Mouse (Mus musculus) telencephalon, adult 2 months (tissue): ENCODE data around the gene Rabl3.
A peak's percentile ranks its signal among the peaks of the same experiment; 100 is the strongest.

Experiments
- DNase-seq: peaks from one replicate; pipeline ENCODE4 v3.0.0-alpha.2; 2011; ENCODE audit warnings: low read depth, low spot score

The Rabl3 gene

GRCm38 (mm10) chr16:37546312-37546711 is 6.6 kb downstream of the Rabl3 start:
- no peak for DNase-seq

DNA sequence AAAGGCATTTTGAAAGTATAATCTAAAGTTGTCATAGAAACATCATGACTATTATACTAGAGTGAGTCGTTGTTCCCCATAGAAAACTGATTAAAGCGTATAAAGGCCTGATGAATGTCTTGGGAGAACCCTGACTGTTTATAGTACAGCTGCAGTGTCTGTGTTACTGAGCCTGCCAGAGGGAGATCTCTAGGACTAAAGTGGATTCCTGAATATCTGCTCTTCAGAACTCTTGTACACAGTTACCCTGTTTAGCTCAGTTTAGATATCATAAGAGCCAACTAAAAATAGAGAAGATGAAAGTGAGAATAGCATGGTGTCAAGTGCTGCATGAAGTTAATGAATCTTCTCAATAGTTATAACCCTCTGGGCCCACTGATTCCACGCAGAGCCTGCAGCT is 10.6 kb downstream of the Rabl3 start:
- DNase-seq, result no peak

DNA sequence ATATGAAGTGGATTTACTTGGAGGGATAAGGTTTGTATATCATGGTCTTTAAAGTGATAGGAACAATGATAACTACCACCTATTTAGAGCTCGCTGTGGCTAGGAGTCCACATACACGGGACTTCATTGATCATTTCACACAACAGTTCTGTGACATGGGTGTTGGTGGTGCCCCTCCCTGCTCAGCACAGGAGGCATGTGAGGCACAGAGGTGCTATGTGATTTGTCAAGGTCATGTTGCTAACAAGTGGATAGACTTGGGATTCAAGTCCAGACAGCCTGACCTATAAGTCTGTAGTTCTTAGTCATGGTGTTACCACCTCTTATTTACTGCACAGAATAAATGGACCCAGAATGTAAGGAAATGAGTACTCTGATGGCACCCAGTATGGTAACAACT is 11.3 kb downstream of the Rabl3 start:
- no peak for DNase-seq

DNA sequence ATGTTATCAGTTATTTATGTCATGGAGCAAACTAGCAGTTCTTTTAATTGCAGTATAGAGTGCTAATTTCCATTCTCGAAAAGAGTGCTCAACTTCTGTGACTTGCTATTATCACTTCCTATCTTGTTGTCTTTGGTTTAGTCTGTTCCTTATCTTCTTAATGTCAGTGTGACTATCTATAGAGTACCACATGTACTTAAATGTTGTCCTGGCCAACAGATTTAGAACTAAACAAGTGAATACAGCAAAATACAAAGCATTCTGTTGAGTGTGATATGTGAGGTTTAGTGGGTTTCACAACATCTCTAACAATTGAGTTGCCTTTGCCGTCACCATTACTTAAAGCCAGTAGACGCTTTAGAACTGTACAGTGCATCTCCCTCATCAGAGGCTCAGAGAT is 13.1 kb downstream of the Rabl3 start:
- no peak for DNase-seq

DNA sequence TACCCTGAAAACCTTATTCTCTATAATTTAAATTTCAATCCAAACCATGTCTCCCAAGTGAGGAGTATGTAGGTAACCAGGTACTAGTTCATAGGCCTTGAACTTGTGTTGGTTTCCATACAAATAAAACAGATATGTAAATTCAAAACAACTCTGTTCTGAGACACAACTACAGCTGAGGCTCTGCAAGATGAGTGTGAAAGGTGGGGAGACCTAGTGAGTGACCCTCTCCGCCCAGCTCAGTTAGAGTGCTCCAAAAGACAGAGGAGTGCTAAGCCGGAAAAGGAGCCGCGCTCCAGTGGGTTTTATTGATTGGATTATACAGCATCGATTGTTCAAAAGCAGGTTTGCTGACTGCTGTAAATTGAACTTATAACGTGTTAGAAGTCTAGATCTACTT is 22.7 kb downstream of the Rabl3 start:
- no peak for DNase-seq

- DNase-seq, result no peak
Observed at GRCm38 (mm10) chr16:37562961-37563360, 23.3 kb downstream of the Rabl3 start.

- no peak for DNase-seq
Observed at GRCm38 (mm10) chr16:37565117-37565516, 25.4 kb downstream of the Rabl3 start.

- DNase-seq, result no peak
Observed at GRCm38 (mm10) chr16:37566107-37566506, 26.4 kb downstream of the Rabl3 start.

DNA sequence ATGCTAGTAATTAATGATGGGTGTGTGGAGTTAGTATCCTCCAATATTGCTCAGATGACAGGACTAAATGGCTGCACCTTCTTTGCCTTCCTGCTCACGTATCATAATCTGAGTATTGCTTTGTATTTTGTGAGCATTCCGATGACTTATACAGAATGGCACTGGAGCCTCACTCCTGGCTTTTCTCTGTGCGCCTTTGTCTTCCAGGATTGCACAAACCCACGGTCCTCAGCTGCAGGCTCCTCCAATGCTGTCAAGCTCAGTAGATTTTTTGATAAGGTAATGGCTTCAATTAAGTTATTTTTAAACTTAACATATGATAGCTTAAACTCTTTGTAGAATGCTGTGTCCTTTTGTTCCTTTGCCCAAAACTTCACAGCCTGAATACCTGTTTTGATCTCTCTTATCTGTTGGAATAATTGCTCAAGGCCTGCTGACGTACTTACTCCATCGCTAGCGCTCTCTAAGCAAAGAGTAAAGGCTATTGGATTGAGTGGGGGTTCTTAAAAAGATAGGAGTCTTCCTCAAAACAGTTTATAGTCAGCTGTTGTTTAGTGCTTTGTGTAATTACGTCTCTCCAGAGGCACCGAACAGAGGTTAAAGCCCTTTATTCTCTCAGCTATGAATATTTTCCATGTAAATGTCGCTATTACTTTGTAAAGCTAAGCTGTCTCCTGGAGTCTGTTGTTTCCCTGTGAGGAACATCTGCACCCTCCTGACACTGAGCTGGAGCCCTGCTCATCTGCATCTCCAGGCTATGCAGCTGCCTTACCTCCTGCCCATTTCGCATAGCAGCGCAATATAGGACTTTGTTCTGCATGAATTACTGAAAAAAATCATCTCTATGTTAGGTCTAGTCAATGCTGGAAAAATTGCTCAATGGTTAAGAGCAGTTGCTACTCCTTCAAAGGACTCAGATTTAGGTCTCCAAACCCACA is 27.7 kb downstream of the Rabl3 start:
- DNase-seq, result no peak

GRCm38 (mm10) chr16:37571554-37571953 is 31.9 kb downstream of the Rabl3 start:
- no peak for DNase-seq

DNA sequence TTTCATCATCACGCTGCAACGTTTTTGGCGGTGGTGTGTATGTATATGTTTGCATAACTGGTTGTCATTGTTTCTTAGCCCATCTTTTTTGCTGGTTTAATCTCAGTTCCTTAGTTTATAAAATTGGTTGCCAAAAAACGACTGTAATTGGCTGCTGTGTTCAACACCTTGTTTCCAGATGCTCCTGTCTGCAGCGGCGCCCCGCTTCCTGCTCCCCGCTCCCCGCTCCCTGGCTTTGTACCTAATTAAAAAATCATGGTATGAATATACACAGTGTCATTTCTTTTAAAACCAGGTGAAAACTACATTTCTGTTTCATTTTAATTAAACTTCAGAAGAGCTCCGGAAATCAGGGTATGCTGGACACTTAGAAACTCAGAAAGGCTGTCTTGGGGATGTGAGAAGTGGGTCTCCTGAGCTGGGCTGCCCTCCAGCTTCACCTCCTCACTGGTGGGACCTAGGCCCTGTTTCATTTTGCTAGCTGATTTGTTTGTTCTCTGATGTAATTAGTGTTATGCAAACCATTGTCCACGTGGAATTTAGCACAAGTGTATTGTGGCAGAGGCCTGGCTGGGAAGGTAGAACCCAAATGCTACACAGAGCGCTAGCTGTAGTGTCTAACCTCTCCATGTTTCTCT is 32.6 kb downstream of the Rabl3 start:
- DNase-seq, result no peak

GRCm38 (mm10) chr16:37573061-37573460 is 33.4 kb downstream of the Rabl3 start:
- no peak for DNase-seq

GRCm38 (mm10) chr16:37575325-37575724 is 35.6 kb downstream of the Rabl3 start:
- no peak for DNase-seq

GRCm38 (mm10) chr16:37579591-37579990 is 39.9 kb downstream of the Rabl3 start:
- no peak for DNase-seq

DNA sequence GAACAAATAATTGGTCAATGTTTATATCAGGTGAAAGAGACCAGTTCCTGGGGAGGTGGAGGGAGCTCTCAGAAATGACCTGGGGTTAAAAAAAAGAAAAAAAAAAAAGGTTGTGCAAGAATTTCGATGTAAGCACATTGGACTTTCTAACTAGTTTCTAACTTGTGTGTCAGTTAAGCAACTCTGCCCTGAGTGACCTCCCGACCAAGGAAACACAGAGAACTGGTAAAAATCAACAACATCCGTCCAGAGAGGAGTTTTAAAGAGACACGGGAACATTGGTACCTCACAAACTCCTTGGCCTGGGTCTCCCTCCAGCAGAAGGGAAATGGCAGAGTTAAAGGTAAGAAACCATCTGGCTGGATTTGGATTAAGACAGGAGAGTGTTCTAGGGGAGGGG is 40.3 kb downstream of the Rabl3 start, which contains the start of gene Hgd:
Gene Hgd (plus strand): TSS at position 160 of the 400 bp plus-strand sequence.
- DNase-seq, result no peak

GRCm38 (mm10) chr16:37580651-37581050 is 41.0 kb downstream of the Rabl3 start:
- no peak for DNase-seq

GRCm38 (mm10) chr16:37581901-37582300 is 42.2 kb downstream of the Rabl3 start:
- DNase-seq, result no peak

DNA sequence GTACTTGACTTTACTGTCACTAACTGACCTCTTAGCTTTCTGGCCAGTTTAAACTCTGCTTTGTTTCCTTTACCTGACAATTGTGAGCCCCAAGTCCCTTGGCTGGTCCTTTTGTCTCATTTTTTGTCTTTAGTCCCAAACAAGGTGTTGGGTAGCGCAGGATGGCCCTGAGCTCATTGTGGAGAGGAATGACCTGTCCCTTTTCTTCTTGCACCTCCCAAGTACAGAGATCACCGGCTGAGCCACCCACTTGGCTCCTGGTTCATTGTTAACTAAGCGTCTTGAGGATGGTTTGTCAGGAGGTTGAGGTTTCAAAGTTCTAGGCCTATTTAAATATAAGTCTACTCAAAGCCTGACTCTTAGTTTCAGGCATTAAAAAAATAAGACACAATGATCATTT is 43.6 kb downstream of the Rabl3 start:
- no peak for DNase-seq

GRCm38 (mm10) chr16:37583801-37584200 is 44.1 kb downstream of the Rabl3 start:
- no peak for DNase-seq

DNA sequence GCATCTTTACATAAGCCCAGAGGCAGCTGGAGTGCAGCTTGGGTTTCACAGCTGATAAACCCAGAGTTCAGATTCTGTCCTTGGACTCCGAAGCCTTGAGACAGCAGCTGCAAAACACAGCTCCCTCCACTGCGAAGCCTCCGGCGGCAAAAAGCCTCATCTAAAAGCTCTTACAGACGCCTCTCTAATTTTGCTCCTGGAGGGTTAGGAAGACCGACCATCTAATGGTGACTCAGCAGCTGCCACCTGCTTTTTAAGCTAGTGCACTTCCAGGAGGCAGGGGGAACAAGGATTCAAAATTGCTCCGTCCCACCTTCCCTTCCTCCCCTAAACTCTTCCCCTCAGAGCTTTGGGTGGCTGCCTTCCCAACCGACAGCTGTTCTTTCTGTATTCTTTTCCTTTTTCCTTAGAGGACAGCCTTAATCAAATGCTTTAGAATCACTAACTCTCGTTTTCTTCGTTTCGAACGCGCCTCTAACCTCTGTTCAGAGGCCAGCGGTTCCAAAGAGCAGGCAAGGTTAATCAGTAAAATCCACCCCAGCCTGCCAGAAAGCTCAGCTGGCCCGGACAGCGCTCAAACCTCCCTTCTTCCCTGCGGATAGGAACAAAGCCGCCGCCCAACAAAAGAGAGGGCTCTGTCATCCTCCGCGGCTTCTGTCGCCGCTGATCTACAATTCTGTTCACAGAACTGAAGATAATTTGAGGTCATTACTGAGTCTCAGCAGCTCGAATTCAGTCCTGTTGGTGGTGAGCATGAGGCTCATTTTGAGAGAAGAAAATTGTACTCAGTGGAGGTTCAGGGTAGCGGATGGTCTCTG is 44.7 kb downstream of the Rabl3 start:
- DNase-seq, result peak; percentile 78

DNA sequence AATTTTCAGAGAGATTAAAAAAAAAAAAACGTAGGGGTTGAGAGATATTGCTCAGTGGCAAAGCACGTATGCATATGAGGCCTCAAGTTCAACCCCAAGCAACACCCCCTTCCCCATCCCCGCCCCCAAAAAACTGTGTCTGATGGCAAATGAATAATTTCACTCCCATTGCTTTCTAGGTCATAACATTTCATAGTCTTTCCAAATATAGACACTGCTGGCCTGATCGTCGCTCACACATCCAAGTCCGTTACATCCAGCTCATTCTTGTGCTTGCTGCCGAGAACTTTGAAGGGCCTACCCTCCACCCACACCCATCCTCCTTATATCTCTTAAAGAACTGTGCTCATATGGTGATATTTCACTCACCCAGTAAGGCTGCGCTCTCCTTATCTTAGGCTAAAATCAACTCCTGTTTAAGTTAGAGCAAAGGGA is 45.5 kb downstream of the Rabl3 start:
- no peak for DNase-seq

GRCm38 (mm10) chr16:37590921-37591320 is 51.2 kb downstream of the Rabl3 start:
- DNase-seq, result no peak
